Mouse (Mus musculus): Measurements from ENCODE around the gene Smchd1. TPM values are rescaled to one million over a fixed set of nuclear protein-coding genes. Genes with fewer than 3 reads are reported as not detected.

The Smchd1 gene
- total RNA-seq, 2 experiments from 2014 or later: 36.8 to 42.1 TPM

- DNase-seq: peak; percentile 48 to 55
Observed at GRCm38 (mm10) chr17:71310486-71311339, 164.4 kb downstream of the Smchd1 start.

- peak in 1 of 2 experiments; percentile 14 for DNase-seq
Observed at GRCm38 (mm10) chr17:71309711-71310485, 165.2 kb downstream of the Smchd1 start.

- no peak for DNase-seq
Observed at GRCm38 (mm10) chr17:71309141-71309540, 166.0 kb downstream of the Smchd1 start.

DNA sequence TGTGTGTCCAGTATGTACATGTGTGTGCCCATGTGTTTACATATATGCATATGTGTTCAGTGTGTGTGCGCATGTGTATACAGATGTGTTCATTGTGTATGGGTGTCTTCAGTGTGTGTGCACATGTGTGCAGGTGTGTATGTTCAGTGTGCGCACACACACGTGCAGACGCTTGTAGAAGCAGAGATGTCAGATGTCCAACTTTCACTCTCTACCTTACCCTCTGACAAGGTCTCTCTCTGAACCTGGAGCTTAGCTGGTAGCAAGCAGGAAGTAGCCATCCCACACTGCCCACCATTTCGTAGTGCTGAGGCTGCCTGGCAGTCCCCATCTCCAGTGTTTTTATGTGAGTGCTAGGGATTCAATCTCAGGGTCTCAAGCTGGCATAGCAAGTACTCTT lies 166.8 kb downstream of the Smchd1 start:
- no peak for DNase-seq

DNA sequence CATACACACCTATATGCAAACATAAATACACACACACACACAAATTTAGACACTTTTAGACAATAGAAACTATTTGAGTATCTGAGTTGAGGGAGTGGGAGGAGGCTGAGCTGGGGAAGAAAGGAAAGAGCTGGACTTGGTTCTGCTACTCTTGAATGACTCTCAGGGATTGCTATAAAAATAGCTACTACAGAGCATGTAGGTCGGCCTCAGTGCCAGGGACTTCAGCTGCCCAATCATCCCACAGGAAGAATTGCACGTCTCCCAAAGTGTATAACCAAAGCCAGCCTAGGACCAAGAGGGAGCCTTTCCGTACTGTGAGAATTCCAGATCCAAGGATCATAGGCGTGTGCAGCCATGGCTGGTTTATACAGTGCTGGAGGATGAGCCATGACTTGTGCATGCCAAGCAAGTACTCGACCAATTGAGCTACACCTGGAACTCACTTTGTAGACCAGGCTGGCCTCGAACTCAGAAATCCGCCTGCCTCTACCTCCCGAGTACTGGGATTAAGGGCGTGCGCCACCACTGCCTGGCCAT lies 167.8 kb downstream of the Smchd1 start:
- no peak for DNase-seq

- DNase-seq: no peak
Observed at GRCm38 (mm10) chr17:71306716-71307115, 168.4 kb downstream of the Smchd1 start.

DNA sequence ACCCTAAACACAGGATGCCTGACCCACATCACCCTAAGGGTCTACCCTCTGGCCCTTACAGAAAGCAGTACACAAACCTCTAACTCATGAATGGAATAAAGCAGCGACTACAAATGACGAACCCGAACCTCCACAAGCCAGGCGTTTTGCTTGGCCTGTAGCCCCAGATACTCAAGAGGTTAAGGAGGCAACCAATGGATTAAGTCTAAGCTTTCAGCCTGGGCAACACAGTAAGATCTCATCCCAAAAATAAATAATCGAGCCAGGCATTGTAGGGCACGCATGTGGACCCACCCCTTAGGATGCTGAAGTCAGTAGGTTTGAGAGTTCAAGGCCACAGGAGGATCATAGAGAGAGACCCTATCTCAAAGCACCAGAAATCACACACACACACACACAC lies 169.1 kb downstream of the Smchd1 start:
- no peak for DNase-seq

- no peak for DNase-seq
Observed at GRCm38 (mm10) chr17:71303444-71303843, 171.7 kb downstream of the Smchd1 start.

DNA sequence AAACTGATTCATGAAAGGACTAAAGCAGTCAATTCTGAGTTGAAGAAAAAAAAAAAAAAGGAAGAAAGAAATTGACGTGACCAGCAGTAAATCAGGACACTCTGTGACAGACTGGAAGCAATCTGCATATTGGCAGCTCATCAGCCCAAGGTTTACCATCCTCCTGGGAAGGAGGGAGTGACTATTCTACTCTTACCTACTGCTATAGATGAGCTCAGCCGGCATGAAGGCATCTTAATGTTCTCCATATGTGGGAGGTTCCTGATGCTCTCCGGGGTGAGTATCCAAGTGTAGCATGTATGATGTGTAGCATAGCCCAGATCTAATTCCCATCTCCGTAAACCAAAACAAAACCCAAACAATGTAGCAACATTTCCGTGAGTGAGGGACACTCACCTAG lies 173.7 kb downstream of the Smchd1 start:
- DNase-seq: no peak

- DNase-seq: peak; percentile 52 to 71
Observed at GRCm38 (mm10) chr17:71300338-71300737, 174.8 kb downstream of the Smchd1 start.

DNA sequence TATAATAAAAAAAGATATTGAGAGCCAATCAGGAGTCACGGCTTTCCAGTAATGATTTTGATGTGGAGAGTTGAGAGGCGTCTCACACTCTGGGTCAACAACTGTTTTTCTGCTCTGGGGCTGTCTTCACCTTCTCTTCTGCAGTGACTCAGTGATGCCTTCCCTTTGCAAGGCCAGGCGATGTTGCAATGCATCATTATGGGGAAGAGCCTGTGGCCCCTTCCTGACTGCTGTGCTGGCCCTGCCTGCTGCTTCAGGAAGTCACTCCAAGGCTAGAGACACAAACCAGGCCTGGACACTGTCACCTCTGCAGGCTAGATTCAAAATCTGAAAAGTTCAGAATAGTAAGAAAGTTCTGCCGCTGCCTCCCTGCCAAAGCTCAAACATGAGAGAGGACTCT lies 175.3 kb downstream of the Smchd1 start:
- DNase-seq: peak; percentile 25 to 52

DNA sequence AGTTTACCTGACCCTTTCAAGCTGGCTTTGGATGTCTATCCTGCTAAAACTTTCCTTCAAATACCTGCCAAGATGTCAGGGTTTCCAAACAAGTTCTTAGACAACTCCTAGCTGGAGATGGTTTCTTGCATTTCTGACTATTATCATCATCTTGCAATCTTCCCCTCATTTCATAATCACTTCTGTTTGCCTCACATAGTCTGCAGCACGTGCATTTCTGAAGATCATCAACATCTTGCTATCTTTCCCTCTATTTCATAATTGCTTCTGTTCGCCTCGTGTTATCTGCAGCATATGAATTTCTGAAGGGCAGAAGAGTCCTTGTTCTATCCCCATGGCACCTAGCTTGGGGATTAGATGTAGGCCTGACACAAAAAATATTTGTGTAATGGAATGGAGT lies 180.6 kb downstream of the Smchd1 start:
- DNase-seq: no peak

Other genes starting within 250 kb of the Smchd1 start
- 10 to 100 TPM in 1 of 2 experiments, 1 to 10 TPM in 1; 5.8 to 10.8 TPM for gene Emilin2, start 163.4 kb downstream of the Smchd1 start, total RNA-seq (2021)
- gene Gm4707, start 15.4 kb downstream of the Smchd1 start, total RNA-seq (2021): 1 to 10 TPM; 1.3 to 2.1 TPM
- gene Ndc80, start 51.5 kb upstream of the Smchd1 start, total RNA-seq (2021): 1 to 10 TPM; 3.1 to 3.6 TPM
- under 1 TPM; 0.53 to 0.82 TPM for gene Spdya, start 76.7 kb upstream of the Smchd1 start, total RNA-seq (2021)
- gene Wdr43, start 140.6 kb upstream of the Smchd1 start, total RNA-seq (2021): 100 to 1,000 TPM in 1 of 2 experiments, 10 to 100 TPM in 1; 52.1 to 107 TPM
- not detected for gene Togaram2, start 197.9 kb upstream of the Smchd1 start, total RNA-seq (2021)